Mouse (Mus musculus): ENCODE data around the gene Casp8ap2.
A peak's percentile ranks its signal among the peaks of the same experiment; 100 is the strongest.

Gene Casp8ap2

GRCm38 (mm10) chr4:32669825-32670224 is 54.6 kb downstream of the Casp8ap2 start:
- no peak for DNase-seq

- no peak for DNase-seq
These were observed 58.8 kb downstream of the Casp8ap2 start for GRCm38 (mm10) chr4:32674025-32674424.

GRCm38 (mm10) chr4:32677471-32677870 is 62.2 kb downstream of the Casp8ap2 start:
- no peak for DNase-seq

- DNase-seq = no peak
These were observed 65.6 kb downstream of the Casp8ap2 start for GRCm38 (mm10) chr4:32680843-32681242.

GRCm38 (mm10) chr4:32682471-32682870 is 67.2 kb downstream of the Casp8ap2 start:
- DNase-seq = peak; percentile 42

- DNase-seq = no peak
These were observed 67.9 kb downstream of the Casp8ap2 start for GRCm38 (mm10) chr4:32683061-32683582.

Data from kidney, adult 9 months (tissue).